Mouse (Mus musculus) ES-Bruce4 (cell line): ENCODE data around the gene Lpp. TPM values are rescaled to one million over a fixed set of nuclear protein-coding genes. Genes with fewer than 3 reads are reported as not detected.
A peak's percentile ranks its signal among the peaks of the same experiment; 100 is the strongest.

Source experiments
- H3K27ac ChIP-seq: 2 replicates; pipeline ENCODE4 v1.5.1; 2012; ENCODE audit warnings: low read length, inconsistent platforms; ENCODE audit not compliant: insufficient read depth
- H3K27me3 ChIP-seq: 2 replicates; pipeline ENCODE4 v1.6.1; 2012; ENCODE audit warnings: mild to moderate bottlenecking, low read length, inconsistent platforms; ENCODE audit not compliant: control insufficient read depth, poor library complexity, insufficient read depth, severe bottlenecking
- H3K36me3 ChIP-seq: 2 replicates; pipeline ENCODE4 v1.6.1; 2012; ENCODE audit warnings: inconsistent platforms, mild to moderate bottlenecking, low read length, moderate library complexity; ENCODE audit not compliant: control insufficient read depth, poor library complexity, insufficient read depth, severe bottlenecking
- H3K4me1 ChIP-seq: one replicate; pipeline ENCODE4 v1.8.1; 2011; ENCODE audit warnings: low read length; ENCODE audit not compliant: control insufficient read depth, insufficient read depth
- H3K4me3 ChIP-seq: 2 replicates; pipeline ENCODE4 v1.5.1; 2011; ENCODE audit warnings: low read depth, mild to moderate bottlenecking, low read length
- H3K9ac ChIP-seq: 2 replicates; pipeline ENCODE4 v1.6.1; 2012; ENCODE audit warnings: low read depth, mild to moderate bottlenecking, inconsistent platforms; ENCODE audit not compliant: poor library complexity, severe bottlenecking
- H3K9me3 ChIP-seq: replicated peaks from 2 replicates; pipeline ENCODE4 v1.6.1; 2012; ENCODE audit warnings: mild to moderate bottlenecking, low read length, inconsistent platforms; ENCODE audit not compliant: control insufficient read depth, poor library complexity, insufficient read depth, severe bottlenecking
- CTCF ChIP-seq: IDR thresholded peaks from one replicate; pipeline ENCODE4 v1.8.1; 2011; ENCODE audit warnings: low read depth, low read length
- EP300 ChIP-seq: IDR thresholded peaks from 2 replicates; pipeline ENCODE4 v1.6.1; 2011; ENCODE audit warnings: low read depth, low read length; ENCODE audit not compliant: insufficient read depth
- POLR2A ChIP-seq: IDR thresholded peaks from one replicate; pipeline ENCODE4 v1.8.1; 2011; ENCODE audit warnings: low read length; ENCODE audit not compliant: insufficient read depth
- polyA plus RNA-seq: library from polyadenylated mRNA; stranded (reverse); fragments of >200 nt; gene quantifications from 2 replicates; pipeline ENCODE4 v1.2.4, GENCODE M21; 2011; ENCODE audit warnings: low read depth; ENCODE audit not compliant: missing spikeins, insufficient read depth, insufficient read length

Lpp gene
- polyA plus RNA-seq, 1 experiment: 48.5 TPM

- H3K27ac ChIP-seq: no peak overlapping the region
- H3K9ac ChIP-seq: no peak overlapping the region
- no peaks in the 10 kb centered on the region for H3K4me1 ChIP-seq
- no peaks in the 10 kb centered on the region for H3K27me3 ChIP-seq
- no peaks in the 10 kb centered on the region for H3K9me3 ChIP-seq
- H3K36me3 ChIP-seq: no peaks in the 10 kb centered on the region
- no peak overlapping the region for H3K4me3 ChIP-seq
- no peak for TF ChIP-seq CTCF
- no peak for TF ChIP-seq POLR2A
- no peak for TF ChIP-seq EP300
Observed at GRCm38 (mm10) chr16:24880698-24881097, 487.4 kb downstream of the Lpp start.

- Histone ChIP-seq H3K36me3 (no peaks in the 10 kb centered on the region), H3K4me3 (no peak overlapping the region), H3K27ac (no peak overlapping the region), H3K4me1 (no peaks in the 10 kb centered on the region), H3K27me3 (no peaks in the 10 kb centered on the region), H3K9ac (no peak overlapping the region), H3K9me3 (no peaks in the 10 kb centered on the region)
- TF ChIP-seq POLR2A (no peak), CTCF (no peak), EP300 (no peak)
Observed at GRCm38 (mm10) chr16:24881981-24882775, 488.9 kb downstream of the Lpp start.

- no peak overlapping the region for H3K27ac ChIP-seq
- H3K9ac ChIP-seq: no peak overlapping the region
- H3K9me3 ChIP-seq: no peaks in the 10 kb centered on the region
- TF ChIP-seq POLR2A: no peak
- TF ChIP-seq EP300: no peak
- no peaks in the 10 kb centered on the region for H3K4me1 ChIP-seq
- H3K4me3 ChIP-seq: no peak overlapping the region
- no peaks in the 10 kb centered on the region for H3K36me3 ChIP-seq
- no peaks in the 10 kb centered on the region for H3K27me3 ChIP-seq
Observed at GRCm38 (mm10) chr16:24884017-24884416, 490.7 kb downstream of the Lpp start.

GRCm38 (mm10) chr16:24886346-24886745 lies 493.0 kb downstream of the Lpp start:
- no peak for TF ChIP-seq POLR2A
- no peak for TF ChIP-seq CTCF
- TF ChIP-seq EP300: no peak
- Histone ChIP-seq H3K36me3 (no peaks in the 10 kb centered on the region), H3K4me1 (no peaks in the 10 kb centered on the region), H3K9ac (no peak overlapping the region), H3K27ac (no peak overlapping the region), H3K27me3 (no peaks in the 10 kb centered on the region), H3K9me3 (no peaks in the 10 kb centered on the region), H3K4me3 (no peak overlapping the region)

- Histone ChIP-seq H3K4me3 (no peak overlapping the region), H3K27me3 (no peaks in the 10 kb centered on the region), H3K9me3 (no peaks in the 10 kb centered on the region), H3K36me3 (no peaks in the 10 kb centered on the region), H3K9ac (no peak overlapping the region), H3K27ac (no peak overlapping the region), H3K4me1 (no peaks in the 10 kb centered on the region)
- TF ChIP-seq EP300 (0 out of 2 replicates have a peak, but pooled peaks have one; percentile 56), CTCF (no peak)
Observed at GRCm38 (mm10) chr16:24886943-24887342, 493.6 kb downstream of the Lpp start.

GRCm38 (mm10) chr16:24891453-24891852 lies 498.1 kb downstream of the Lpp start:
- Histone ChIP-seq H3K36me3 (no peaks in the 10 kb centered on the region; the same call in 1 of the 2 replicates), H3K4me3 (no peak overlapping the region), H3K9me3 (no peaks in the 10 kb centered on the region), H3K27ac (no peak overlapping the region), H3K9ac (no peak overlapping the region), H3K27me3 (no peaks in the 10 kb centered on the region), H3K4me1 (no peaks in the 10 kb centered on the region)
- TF ChIP-seq POLR2A: no peak
- no peak for TF ChIP-seq CTCF
- no peak for TF ChIP-seq EP300
